Mouse (Mus musculus) myocyte (in vitro differentiated cells): ENCODE measurements around the gene Rin3. TPM values are rescaled to one million over a fixed set of nuclear protein-coding genes. Genes with fewer than 3 reads are reported as not detected.

Experiments
- H3K27me3 ChIP-seq: one replicate; pipeline ENCODE4 v1.6.1; 2011; ENCODE audit not compliant: control insufficient read depth, insufficient read depth, insufficient read length
- H3K36me3 ChIP-seq: one replicate; pipeline ENCODE4 v1.6.1; 2011; ENCODE audit not compliant: control insufficient read depth, insufficient read depth
- H3K4me2 ChIP-seq: one replicate; pipeline ENCODE4 v1.6.1; 2011; ENCODE audit warnings: low read depth, control low read depth
- H3K4me3 ChIP-seq: one replicate; pipeline ENCODE4 v1.5.1; 2011; ENCODE audit warnings: mild to moderate bottlenecking, control low read depth, moderate library complexity
- H3K79me2 ChIP-seq: one replicate; pipeline ENCODE4 v1.6.1; 2011; ENCODE audit not compliant: control insufficient read depth, insufficient read depth
- H3ac ChIP-seq: one replicate; pipeline ENCODE4 v1.6.1; 2011; ENCODE audit not compliant: control insufficient read depth, insufficient read length
- CEBPB ChIP-seq: IDR thresholded peaks from 2 replicates; pipeline ENCODE4 v1.6.1; 2011; ENCODE audit warnings: mild to moderate bottlenecking, moderate library complexity; ENCODE audit not compliant: poor library complexity, insufficient read depth, severe bottlenecking
- E2F4 ChIP-seq: IDR thresholded peaks from one replicate; pipeline ENCODE4 v1.6.1; 2011; ENCODE audit warnings: mild to moderate bottlenecking, control low read depth, moderate library complexity; ENCODE audit not compliant: insufficient read depth
- MAX ChIP-seq: IDR thresholded peaks from one replicate; pipeline ENCODE4 v1.6.1; 2011; ENCODE audit warnings: low read depth, mild to moderate bottlenecking, control low read depth
- MYOD1 ChIP-seq, 3 experiments: IDR thresholded peaks; one replicate each; pipeline ENCODE4 v1.6.1; 2011; ENCODE audit warnings: control low read depth in 2 of 3, low read depth in 2 of 3, mild to moderate bottlenecking in 2 of 3, moderate library complexity in 1 of 3; ENCODE audit not compliant: insufficient read length in 2 of 3, control insufficient read depth in 1 of 3
- MYOG ChIP-seq, 3 experiments: IDR thresholded peaks; one replicate each; pipeline ENCODE4 v1.6.1; 2011; ENCODE audit warnings: control low read depth in 2 of 3, low read depth in 2 of 3, mild to moderate bottlenecking in 2 of 3; ENCODE audit not compliant: insufficient read length in 2 of 3, control insufficient read depth in 1 of 3, insufficient read depth in 1 of 3
- POLR2A ChIP-seq: IDR thresholded peaks from one replicate; pipeline ENCODE4 v1.6.1; 2011; ENCODE audit warnings: low read depth, mild to moderate bottlenecking, control low read depth, moderate library complexity; ENCODE audit not compliant: insufficient read length
- POLR2AphosphoS2 ChIP-seq: IDR thresholded peaks from one replicate; pipeline ENCODE4 v1.6.1; 2011; ENCODE audit warnings: low read depth, control low read depth; ENCODE audit not compliant: insufficient read length
- REST ChIP-seq: IDR thresholded peaks from one replicate; pipeline ENCODE4 v1.6.1; 2011; ENCODE audit warnings: mild to moderate bottlenecking, control low read depth, moderate library complexity; ENCODE audit not compliant: insufficient read depth, insufficient read length
- SRF ChIP-seq: IDR thresholded peaks from one replicate; pipeline ENCODE4 v1.6.1; 2011; ENCODE audit warnings: low read depth; ENCODE audit not compliant: control insufficient read depth, insufficient read length
- TCF12 ChIP-seq: IDR thresholded peaks from one replicate; pipeline ENCODE4 v1.6.1; 2011; ENCODE audit warnings: mild to moderate bottlenecking, control low read depth; ENCODE audit not compliant: poor library complexity, insufficient read depth, severe bottlenecking
- TCF3 ChIP-seq: IDR thresholded peaks from one replicate; pipeline ENCODE4 v1.6.1; 2011; ENCODE audit warnings: low read depth, control low read depth; ENCODE audit not compliant: insufficient read length
- USF1 ChIP-seq: IDR thresholded peaks from one replicate; pipeline ENCODE4 v1.6.1; 2011; ENCODE audit warnings: low read depth, mild to moderate bottlenecking, control low read depth, moderate library complexity
- polyA plus RNA-seq: library from polyadenylated mRNA; unstranded; fragments of >200 nt; fragmentation: generic; extraction: Trizol; gene quantifications from one replicate; pipeline ENCODE4 v1.2.1, GENCODE M21; 2012; ENCODE audit warnings: missing spikeins

Gene Rin3
- polyA plus RNA-seq, 1 experiment, result 23.4 TPM

- Histone ChIP-seq H3K4me2 (no peak overlapping the region), H3K36me3 (peaks cover 3% of the 10 kb centered on the region), H3K4me3 (no peak overlapping the region), H3K79me2 (no peaks in the 10 kb centered on the region), H3ac (no peak overlapping the region), H3K27me3 (no peaks in the 10 kb centered on the region)
- TF ChIP-seq POLR2A (no peak), CEBPB (no peak), E2F4 (no peak), MYOD1 (IDR thresholded peaks at IDR 0.05; ENCODE audit: control insufficient read depth in 1 of 3, insufficient read length in 2 of 3, low read depth in 2 of 3) (no peak), MYOG (IDR thresholded peaks at IDR 0.05; ENCODE audit: control insufficient read depth in 1 of 3, insufficient read depth in 1 of 3, insufficient read length in 2 of 3, low read depth in 2 of 3) (no peak), TCF12 (no peak), SRF (no peak), POLR2AphosphoS2 (no peak), USF1 (no peak), TCF3 (no peak), REST (no peak), MAX (no peak)
Measured at GRCm38 (mm10) chr12:102423625-102424024, 140.8 kb downstream of the Rin3 start.

DNA sequence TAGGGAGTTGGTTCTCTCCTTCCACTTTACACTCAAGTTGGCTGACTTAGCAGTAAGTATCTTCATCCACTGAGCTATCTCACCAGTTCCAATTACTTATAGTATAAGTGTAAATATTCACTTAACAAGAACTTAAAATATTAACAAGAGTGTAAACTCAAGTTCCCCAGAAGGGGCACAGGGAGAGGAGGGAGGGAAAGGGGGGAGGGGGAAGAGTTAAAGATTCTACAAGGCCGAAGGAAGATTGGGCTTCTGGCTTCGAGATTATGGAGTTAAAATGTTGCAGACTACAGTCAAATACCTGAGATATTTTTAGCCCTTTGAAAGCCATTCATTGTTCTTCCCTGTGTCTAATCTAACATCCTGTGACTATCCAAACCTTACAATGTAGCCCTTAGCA, 141.6 kb downstream of the Rin3 start:
- H3K4me2 ChIP-seq, result no peak overlapping the region
- no peaks in the 10 kb centered on the region for H3K27me3 ChIP-seq
- H3ac ChIP-seq, result no peak overlapping the region
- H3K36me3 ChIP-seq, result peaks cover 3% of the 10 kb centered on the region
- H3K79me2 ChIP-seq, result no peaks in the 10 kb centered on the region
- H3K4me3 ChIP-seq, result no peak overlapping the region
- TF ChIP-seq POLR2A, result no peak
- no peak for TF ChIP-seq MYOD1 (IDR thresholded peaks at IDR 0.05; ENCODE audit: control insufficient read depth in 1 of 3, insufficient read length in 2 of 3, low read depth in 2 of 3)
- no peak for TF ChIP-seq TCF3
- TF ChIP-seq TCF12, result no peak
- no peak for TF ChIP-seq MAX
- TF ChIP-seq POLR2AphosphoS2, result no peak
- TF ChIP-seq MYOG (IDR thresholded peaks at IDR 0.05; ENCODE audit: control insufficient read depth in 1 of 3, insufficient read depth in 1 of 3, insufficient read length in 2 of 3, low read depth in 2 of 3), result no peak
- no peak for TF ChIP-seq SRF
- no peak for TF ChIP-seq USF1

GRCm38 (mm10) chr12:102425048-102425578, 142.3 kb downstream of the Rin3 start:
- no peak overlapping the region for H3K4me3 ChIP-seq
- TF ChIP-seq TCF3, result no peak
- no peak for TF ChIP-seq SRF
- no peak for TF ChIP-seq MAX
- TF ChIP-seq E2F4, result no peak
- no peak for TF ChIP-seq MYOG (IDR thresholded peaks at IDR 0.05; ENCODE audit: control insufficient read depth in 1 of 3, insufficient read depth in 1 of 3, insufficient read length in 2 of 3, low read depth in 2 of 3)
- no peak for TF ChIP-seq TCF12
- no peak for TF ChIP-seq POLR2AphosphoS2
- no peak for TF ChIP-seq MYOD1 (IDR thresholded peaks at IDR 0.05; ENCODE audit: control insufficient read depth in 1 of 3, insufficient read length in 2 of 3, low read depth in 2 of 3)
- no peak for TF ChIP-seq POLR2A
- no peak for TF ChIP-seq CEBPB
- no peaks in the 10 kb centered on the region for H3K27me3 ChIP-seq
- no peak overlapping the region for H3K4me2 ChIP-seq
- H3K79me2 ChIP-seq, result no peaks in the 10 kb centered on the region
- H3ac ChIP-seq, result no peak overlapping the region
- peaks cover 3% of the 10 kb centered on the region for H3K36me3 ChIP-seq

GRCm38 (mm10) chr12:102426285-102426684, 143.4 kb downstream of the Rin3 start:
- Histone ChIP-seq H3K4me2 (peak overlapping the region; percentile 8), H3K4me3 (no peak overlapping the region), H3ac (no peak overlapping the region), H3K79me2 (peaks cover 6% of the 10 kb centered on the region), H3K27me3 (no peaks in the 10 kb centered on the region), H3K36me3 (peaks cover 3% of the 10 kb centered on the region)
- TF ChIP-seq MAX (no peak), E2F4 (no peak), POLR2A (no peak), TCF12 (no peak), MYOG (IDR thresholded peaks at IDR 0.05; ENCODE audit: control insufficient read depth in 1 of 3, insufficient read depth in 1 of 3, insufficient read length in 2 of 3, low read depth in 2 of 3) (no peak)

- TF ChIP-seq MYOD1 (IDR thresholded peaks at IDR 0.05; ENCODE audit: control insufficient read depth in 1 of 3, insufficient read length in 2 of 3, low read depth in 2 of 3) (no peak), TCF12 (no peak), POLR2AphosphoS2 (no peak)
- peaks cover 27% of the 10 kb centered on the region for H3K79me2 ChIP-seq
Measured at GRCm38 (mm10) chr12:102429656-102430055, 146.8 kb downstream of the Rin3 start.

More at GRCm38 (mm10) chr12:102429656-102430055, 146.8 kb downstream of the Rin3 start:
- H3K4me3 ChIP-seq, result no peak overlapping the region
- H3K36me3 ChIP-seq, result no peaks in the 10 kb centered on the region
- no peaks in the 10 kb centered on the region for H3K27me3 ChIP-seq
- H3ac ChIP-seq, result no peak overlapping the region
- peak overlapping the region; percentile 59 for H3K4me2 ChIP-seq
